Comparison of ENCODE assay signal across 20 mouse cellular contexts in genomic region chrX:11655466-11655865, GRCm38 (mm10).
DNase-seq lines count a peak whose midpoint lies in the region; TF ChIP-seq lines count a peak whose summit lies in the region.
"Had no signal": no experiment of that assay in that cellular context is flagged by ENCODE, and none has a peak within 500 bp of the region (broad histone marks: within the 10 kb centered on the region; RNA-seq: fewer than 3 reads in every experiment).

No protein-coding gene starts in this region.

- peak; percentile 12 for DNase-seq in embryo, embryonic 11 days
- DNase-seq in embryo, embryonic 10 days (ENCODE audit: low spot score): no peak
- peak in 1 of 2 experiments; percentile 20 for DNase-seq in layer of hippocampus, adult 2 months (ENCODE audit: low spot score in 2 of 2)
- no peak for DNase-seq in layer of hippocampus, postnatal 10 days (ENCODE audit: low spot score in 2 of 2)
- peak; percentile 3 for DNase-seq in NIH3T3 (ENCODE audit: low read depth)
- peak; percentile 25 for DNase-seq in layer of hippocampus, postnatal 36 days
- no peak for DNase-seq in urinary bladder, postnatal 10 days (ENCODE audit: low spot score)
- no peak for DNase-seq in Muller cell, postnatal 12 days (ENCODE audit: inconsistent ontology term)
- DNase-seq: adrenal gland, postnatal 36 days; cerebellum, adult 18-20 months; heart, adult 2 months; heart, postnatal 36 days; kidney, adult 9 months; kidney, postnatal 25 days; lung, postnatal 14 days had no signal

- no peak for TF ChIP-seq CTCF in layer of hippocampus, adult 2 months (conservative IDR thresholded peaks at IDR 0.05)

- H3K4me3 ChIP-seq in layer of hippocampus, adult 2 months: no peak overlapping the region
- H3K4me3 ChIP-seq: embryonic facial prominence, embryonic 15.5 days; heart, adult 2 months; limb, embryonic 15.5 days; midbrain, embryonic 13.5 days; myocyte had no signal

- H3K27ac ChIP-seq in layer of hippocampus, adult 2 months: peak overlapping the region; percentile 65
- H3K27ac ChIP-seq: embryonic facial prominence, embryonic 15.5 days; heart, adult 2 months; limb, embryonic 15.5 days; midbrain, embryonic 13.5 days; stomach, postnatal 0 days had no signal

Comparison
In these comparisons a context has a peak if more than half of its experiments do, and no peak if none do; other contexts are left out.
1. DNase-seq: peak in embryo, embryonic 11 days (single experiment), NIH3T3 (single experiment) and layer of hippocampus, postnatal 36 days (2 of 2); none in embryo, embryonic 10 days (single experiment), layer of hippocampus, postnatal 10 days (0 of 2), urinary bladder, postnatal 10 days (single experiment) and Muller cell, postnatal 12 days (single experiment).